Comparison of ENCODE assay signal across 27 mouse cellular contexts in the genomic region with DNA sequence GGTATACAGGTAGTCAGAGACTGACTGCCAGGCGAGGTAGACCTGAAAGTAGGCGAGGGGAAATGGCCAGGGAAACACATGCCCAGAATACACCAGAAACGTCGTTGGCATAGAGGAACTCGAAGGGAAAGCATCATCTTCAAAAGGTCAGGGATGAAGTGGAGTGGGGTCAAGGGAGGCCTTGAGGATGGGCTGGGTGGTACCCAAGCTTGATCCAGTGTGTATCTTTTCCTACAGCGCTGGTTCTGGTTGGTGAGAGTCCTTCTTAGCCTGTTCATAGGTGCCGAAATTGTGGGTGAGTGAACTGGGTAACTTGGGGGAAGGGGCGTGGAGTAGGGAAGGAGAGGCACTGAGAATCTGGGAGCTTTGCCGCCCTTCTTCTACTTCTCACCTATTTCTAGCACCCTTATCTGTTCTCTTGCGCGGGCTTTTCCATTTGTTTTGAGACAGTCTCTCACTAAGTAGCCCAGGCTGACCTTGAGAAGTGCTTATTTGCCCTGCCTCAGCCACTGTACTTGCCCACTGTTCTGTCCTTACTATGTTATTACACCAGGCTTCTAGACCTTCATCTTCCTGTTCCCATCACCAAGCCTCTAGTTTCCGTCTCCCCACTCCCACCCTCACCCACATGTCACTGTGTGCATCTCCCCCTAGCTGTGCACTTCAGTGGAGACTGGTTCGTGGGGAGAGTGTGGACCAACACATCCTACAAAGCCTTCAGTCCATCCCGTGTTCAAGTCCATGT. TPM values are rescaled to one million over a fixed set of nuclear protein-coding genes. Genes with fewer than 3 reads are reported as not detected.
A peak's percentile ranks its signal among the peaks of the same experiment; 100 is the strongest.
DNase-seq lines count a peak whose midpoint lies in the region; ATAC-seq lines count a peak whose summit lies in the region.
"Had no signal": no experiment of that assay in that cellular context is flagged by ENCODE, and none has a peak within 500 bp of the region (broad histone marks: within the 10 kb centered on the region; RNA-seq: fewer than 3 reads in every experiment).

No protein-coding gene starts in this region.

- no peak overlapping the region for H3K27ac ChIP-seq in intestine, embryonic 15.5 days
- no peak overlapping the region for H3K27ac ChIP-seq in intestine, embryonic 16.5 days (ENCODE audit: low read length)
- H3K27ac ChIP-seq in limb, embryonic 10.5 days, result no peak overlapping the region
- no peak overlapping the region for H3K27ac ChIP-seq in stomach, embryonic 15.5 days
- H3K27ac ChIP-seq: heart, embryonic 13.5 days; kidney, postnatal 0 days; neural tube, embryonic 12.5 days had no signal

- DNase-seq in embryo, embryonic 9.5 days (ENCODE audit: extremely low spot score), result peak; percentile 11
- no peak for DNase-seq in embryo, embryonic 11 days
- DNase-seq in limb, embryonic 10.5 days (ENCODE audit: low spot score), result peak; percentile 35
- DNase-seq in right cerebral cortex, postnatal 36 days (ENCODE audit: low spot score in 2 of 2), result no peak
- no peak for DNase-seq in layer of hippocampus, postnatal 36 days
- DNase-seq: adrenal gland, postnatal 36 days; cerebellum, adult 18-20 months; heart, adult 11 months; heart, postnatal 36 days; liver; right cerebral cortex, adult 18-20 months; spleen, adult 18-20 months; thymus, adult 2 months had no signal

- 0 out of 2 replicates have a peak overlapping the region, but pooled peaks have one; percentile 87 for H3K4me2 ChIP-seq in intestine, embryonic 15.5 days (replicated peaks)
- no peak overlapping the region for H3K4me2 ChIP-seq in intestine, embryonic 16.5 days (ENCODE audit: low read depth, low read length)
- no peak overlapping the region for H3K4me2 ChIP-seq in stomach, embryonic 15.5 days

- H3K27me3 ChIP-seq in intestine, embryonic 15.5 days (replicated peaks), result peaks cover 77% of the 10 kb centered on the region
- H3K27me3 ChIP-seq in intestine, embryonic 16.5 days (replicated peaks; ENCODE audit: control insufficient read depth, insufficient read depth, low read length), result peaks cover 64% of the 10 kb centered on the region
- H3K27me3 ChIP-seq in limb, embryonic 10.5 days (ENCODE audit: low read depth, poor library complexity, severe bottlenecking), result peaks cover 99% of the 10 kb centered on the region
- H3K27me3 ChIP-seq in stomach, embryonic 15.5 days (replicated peaks), result peaks cover 93% of the 10 kb centered on the region

- no peak overlapping the region for H3K4me3 ChIP-seq in intestine, embryonic 15.5 days (replicated peaks)
- H3K4me3 ChIP-seq in intestine, embryonic 16.5 days (ENCODE audit: low read length), result no peak overlapping the region
- no peak overlapping the region for H3K4me3 ChIP-seq in limb, embryonic 10.5 days
- H3K4me3 ChIP-seq in stomach, embryonic 15.5 days (replicated peaks), result 0 out of 2 replicates have a peak overlapping the region, but pooled peaks have one; percentile 30

- peaks cover 39% of the 10 kb centered on the region for H3K4me1 ChIP-seq in intestine, embryonic 15.5 days (replicated peaks)
- peaks cover 28% of the 10 kb centered on the region for H3K4me1 ChIP-seq in intestine, embryonic 16.5 days (ENCODE audit: control insufficient read depth, insufficient read depth, low read length)
- peaks cover 40% of the 10 kb centered on the region for H3K4me1 ChIP-seq in limb, embryonic 10.5 days
- peaks cover 32% of the 10 kb centered on the region for H3K4me1 ChIP-seq in stomach, embryonic 15.5 days

- no peak overlapping the region for H3K9ac ChIP-seq in intestine, embryonic 15.5 days
- no peak overlapping the region for H3K9ac ChIP-seq in intestine, embryonic 16.5 days (ENCODE audit: low read depth, low read length)
- H3K9ac ChIP-seq in stomach, embryonic 15.5 days, result no peak overlapping the region
- H3K9ac ChIP-seq: neural tube, embryonic 12.5 days had no signal

- H3K36me3 ChIP-seq in intestine, embryonic 15.5 days, result no peaks in the 10 kb centered on the region
- H3K36me3 ChIP-seq in intestine, embryonic 16.5 days (ENCODE audit: control insufficient read depth, insufficient read depth, low read length), result no peaks in the 10 kb centered on the region
- H3K36me3 ChIP-seq in limb, embryonic 10.5 days, result no peaks in the 10 kb centered on the region
- no peaks in the 10 kb centered on the region for H3K36me3 ChIP-seq in stomach, embryonic 15.5 days
- H3K36me3 ChIP-seq: heart, embryonic 13.5 days; neural tube, embryonic 12.5 days had no signal

- 19% methylated on average over 14 of the region's 14 CpGs for WGBS in intestine, embryonic 15.5 days
- WGBS in intestine, embryonic 16.5 days, result 21% methylated on average over 14 of the region's 14 CpGs
- 7% methylated on average over 14 of the region's 14 CpGs for WGBS in limb, embryonic 10.5 days
- WGBS in stomach, embryonic 15.5 days, result 15% methylated on average over 14 of the region's 14 CpGs

- no peak for ATAC-seq in intestine, embryonic 15.5 days
- ATAC-seq in intestine, embryonic 16.5 days, result no peak
- no peak for ATAC-seq in stomach, embryonic 15.5 days (ENCODE audit: insufficient read depth, low FRiP score, low read depth)
- ATAC-seq: intestine, postnatal 0 days; lung, postnatal 0 days had no signal

- no peaks in the 10 kb centered on the region for H3K9me3 ChIP-seq in intestine, embryonic 15.5 days
- no peaks in the 10 kb centered on the region for H3K9me3 ChIP-seq in intestine, embryonic 16.5 days (ENCODE audit: control insufficient read depth, low read length)
- H3K9me3 ChIP-seq in limb, embryonic 10.5 days (replicated peaks), result no peaks in the 10 kb centered on the region
- H3K9me3 ChIP-seq in stomach, embryonic 15.5 days, result no peaks in the 10 kb centered on the region
- H3K9me3 ChIP-seq: heart, embryonic 13.5 days; neural tube, embryonic 12.5 days had no signal

RNA-seq across cellular contexts. Expression of gene Duoxa2, which starts 1.4 kb away (rescaled TPM):
- 0.14 and 0.25 TPM in 2 replicates for polyA plus RNA-seq in intestine, embryonic 15.5 days (2015; fragmentation: Nextera tagmentation; extraction: Ambion mirVana)
- polyA plus RNA-seq in intestine, embryonic 16.5 days (2015; fragmentation: Nextera tagmentation; extraction: Ambion mirVana), result 0.16 and 0.24 TPM in 2 replicates
- polyA plus RNA-seq in limb, embryonic 10.5 days (2016; fragmentation: Nextera tagmentation; extraction: Ambion mirVana), result 0.13 TPM in 1 of 2 replicates, not detected in the other
- polyA plus RNA-seq in stomach, embryonic 15.5 days (2015; fragmentation: Nextera tagmentation; extraction: Ambion mirVana), result 0.59 and 0.87 TPM in 2 replicates
- total RNA-seq in layer of hippocampus, postnatal 36 days (2021), result not detected
- total RNA-seq: adrenal gland, postnatal 36 days; gastrocnemius, adult 8-10 months; heart, postnatal 36 days; layer of hippocampus, postnatal 14 days; left cerebral cortex, postnatal 14 days; megakaryocyte progenitor cell, adult 5-6 weeks had no signal
- polyA plus RNA-seq: heart, embryonic 13.5 days; kidney, postnatal 0 days; liver, embryonic 16.5 days; neural tube, embryonic 12.5 days; stomach, embryonic 14.5 days had no signal

RNA-seq across cellular contexts. Expression of gene Duox2, which starts 1.8 kb away (rescaled TPM):
- 0.08 TPM in 1 of 2 replicates, not detected in the other for polyA plus RNA-seq in intestine, embryonic 15.5 days (2015; fragmentation: Nextera tagmentation; extraction: Ambion mirVana)
- 0.06 and 0.07 TPM in 2 replicates for polyA plus RNA-seq in intestine, embryonic 16.5 days (2015; fragmentation: Nextera tagmentation; extraction: Ambion mirVana)
- polyA plus RNA-seq in limb, embryonic 10.5 days (2016; fragmentation: Nextera tagmentation; extraction: Ambion mirVana), result 0.03 TPM in 1 of 2 replicates, not detected in the other
- 0.15 and 0.35 TPM in 2 replicates for polyA plus RNA-seq in stomach, embryonic 15.5 days (2015; fragmentation: Nextera tagmentation; extraction: Ambion mirVana)
- total RNA-seq in layer of hippocampus, postnatal 36 days (2021), result under 1 TPM in 1 of 2 experiments, not detected in 1; 0.05 TPM
- total RNA-seq: megakaryocyte progenitor cell, adult 5-6 weeks had no signal
- polyA plus RNA-seq: liver, embryonic 16.5 days had no signal

RNA-seq across cellular contexts. Expression of gene Duoxa1, which starts 13.4 kb away (rescaled TPM):
- polyA plus RNA-seq in intestine, embryonic 15.5 days (2015; fragmentation: Nextera tagmentation; extraction: Ambion mirVana), result not detected in 2 replicates
- polyA plus RNA-seq in intestine, embryonic 16.5 days (2015; fragmentation: Nextera tagmentation; extraction: Ambion mirVana), result not detected in 2 replicates
- 0.45 TPM in 1 of 2 replicates, not detected in the other for polyA plus RNA-seq in limb, embryonic 10.5 days (2016; fragmentation: Nextera tagmentation; extraction: Ambion mirVana)
- polyA plus RNA-seq in stomach, embryonic 15.5 days (2015; fragmentation: Nextera tagmentation; extraction: Ambion mirVana), result 3.1 and 6.1 TPM in 2 replicates
- not detected for total RNA-seq in layer of hippocampus, postnatal 36 days (2021)
- total RNA-seq: adrenal gland, postnatal 36 days; layer of hippocampus, postnatal 14 days; left cerebral cortex, postnatal 14 days; megakaryocyte progenitor cell, adult 5-6 weeks had no signal
- polyA plus RNA-seq: intestine, postnatal 0 days; kidney, postnatal 0 days; liver, embryonic 16.5 days; neural tube, embryonic 12.5 days had no signal

RNA-seq across cellular contexts. Expression of gene Duox1, which starts 15.4 kb away (rescaled TPM):
- 0.03 and 0.08 TPM in 2 replicates for polyA plus RNA-seq in intestine, embryonic 15.5 days (2015; fragmentation: Nextera tagmentation; extraction: Ambion mirVana)
- 0.06 TPM in 1 of 2 replicates, not detected in the other for polyA plus RNA-seq in intestine, embryonic 16.5 days (2015; fragmentation: Nextera tagmentation; extraction: Ambion mirVana)
- 0.14 and 0.18 TPM in 2 replicates for polyA plus RNA-seq in limb, embryonic 10.5 days (2016; fragmentation: Nextera tagmentation; extraction: Ambion mirVana)
- polyA plus RNA-seq in stomach, embryonic 15.5 days (2015; fragmentation: Nextera tagmentation; extraction: Ambion mirVana), result 1.0 and 2.0 TPM in 2 replicates
- not detected for total RNA-seq in layer of hippocampus, postnatal 36 days (2021)
- total RNA-seq: layer of hippocampus, postnatal 14 days; megakaryocyte progenitor cell, adult 5-6 weeks had no signal
- polyA plus RNA-seq: heart, embryonic 13.5 days; intestine, postnatal 0 days; kidney, postnatal 0 days; liver, embryonic 16.5 days had no signal

Comparison
In these comparisons a context has a peak if more than half of its experiments do, and no peak if none do; other contexts are left out.
1. DNase-seq: peak in embryo, embryonic 9.5 days (single experiment) and limb, embryonic 10.5 days (single experiment); none in embryo, embryonic 11 days (single experiment), right cerebral cortex, postnatal 36 days (0 of 2) and layer of hippocampus, postnatal 36 days (0 of 2).